ENCODE assay signal across 8 mouse cellular contexts in genomic region chr5:122131076-122132051, GRCm38 (mm10). TPM values are rescaled to one million over a fixed set of nuclear protein-coding genes. Genes with fewer than 3 reads are reported as not detected.
DNase-seq lines count a peak whose midpoint lies in the region; ATAC-seq and TF ChIP-seq lines count a peak whose summit lies in the region.

No protein-coding gene starts in this region.

- ATAC-seq in forebrain, embryonic 16.5 days: peak; percentile 75; the same call in 1 of the 2 replicates
- ATAC-seq in lung, embryonic 14.5 days (ENCODE audit: insufficient read depth): peak; percentile 39
- peak; percentile 77 for ATAC-seq in neutrophil, adult 5-6 weeks (ENCODE audit: extremely low read depth, insufficient number of reproducible peaks, low FRiP score, poor library complexity, severe bottlenecking)

- peak overlapping the region; percentile 38 for H3K9ac ChIP-seq in forebrain, embryonic 16.5 days (replicated peaks; ENCODE audit: low read depth, low read length)
- H3K9ac ChIP-seq in lung, embryonic 14.5 days: peak overlapping the region; percentile 24; the same call in 1 of the 2 replicates

- no peaks in the 10 kb centered on the region for H3K36me3 ChIP-seq in forebrain, embryonic 16.5 days (ENCODE audit: control insufficient read depth, insufficient read depth)
- H3K36me3 ChIP-seq in lung, embryonic 14.5 days (ENCODE audit: insufficient read depth): no peaks in the 10 kb centered on the region

- peak overlapping the region; percentile 66 for H3K4me2 ChIP-seq in forebrain, embryonic 16.5 days (ENCODE audit: low read length)
- H3K4me2 ChIP-seq in lung, embryonic 14.5 days: peak overlapping the region; percentile 81

- H3K27ac ChIP-seq in forebrain, embryonic 16.5 days (ENCODE audit: low read length): no peak overlapping the region
- H3K27ac ChIP-seq in layer of hippocampus, adult 2 months: peak overlapping the region; percentile 69
- no peak overlapping the region for H3K27ac ChIP-seq in lung, embryonic 14.5 days (ENCODE audit: low read depth)

- peak overlapping the region; percentile 37 for H3K4me3 ChIP-seq in forebrain, embryonic 16.5 days (replicated peaks; ENCODE audit: low read length)
- peak overlapping the region; percentile 54 for H3K4me3 ChIP-seq in layer of hippocampus, adult 2 months
- peak overlapping the region; percentile 33 for H3K4me3 ChIP-seq in lung, embryonic 14.5 days (ENCODE audit: low read depth, low read length)

- no peaks in the 10 kb centered on the region for H3K9me3 ChIP-seq in forebrain, embryonic 16.5 days (ENCODE audit: control insufficient read depth, low read length)
- no peaks in the 10 kb centered on the region for H3K9me3 ChIP-seq in lung, embryonic 14.5 days (ENCODE audit: low read depth, low read length)

- intact Hi-C loops in heart, postnatal 25 days (cut with DNase I): loop anchor here (1.0 to 5.0 kb wide), 3 partner anchors 45 to 213 kb away; partner anchors contain the start of gene Tctn1

- DNase-seq in ES-CJ7 (ENCODE audit: low read depth, low spot score): peak; percentile 77
- peak; percentile 83 to 91 for DNase-seq in cerebellum, adult 18-20 months
- peak; percentile 66 for DNase-seq in heart, postnatal 25 days (ENCODE audit: low spot score)
- DNase-seq in layer of hippocampus, adult 2 months (ENCODE audit: low spot score in 2 of 2): peak; percentile 83 to 93
- DNase-seq in lung, embryonic 14.5 days: peak; percentile 92
- peak; percentile 85 for DNase-seq in testis, postnatal 14 days (ENCODE audit: low spot score)

- WGBS in forebrain, embryonic 16.5 days: 9% methylated on average over 34 of the region's 34 CpGs
- 10% methylated on average over 34 of the region's 34 CpGs for WGBS in lung, embryonic 14.5 days

- no peaks in the 10 kb centered on the region; the same call in 1 of the 2 replicates for H3K27me3 ChIP-seq in forebrain, embryonic 16.5 days (replicated peaks; ENCODE audit: control insufficient read depth, insufficient read depth, low read length)
- H3K27me3 ChIP-seq in lung, embryonic 14.5 days (ENCODE audit: insufficient read depth, low read length): no peaks in the 10 kb centered on the region

- peaks cover 16% of the 10 kb centered on the region for H3K4me1 ChIP-seq in forebrain, embryonic 16.5 days (replicated peaks; ENCODE audit: control insufficient read depth, insufficient read depth, low read length)
- H3K4me1 ChIP-seq in lung, embryonic 14.5 days (ENCODE audit: insufficient read depth): peaks cover 4% of the 10 kb centered on the region

- TF ChIP-seq CTCF in layer of hippocampus, adult 2 months (conservative IDR thresholded peaks at IDR 0.05): peak; percentile 94
- peak; percentile 93 for TF ChIP-seq CTCF in lung, embryonic 14.5 days (IDR thresholded peaks at IDR 0.05; ENCODE audit: low read depth)

RNA-seq across cellular contexts. Expression of gene Ccdc63, which starts 9.3 kb away (rescaled TPM):
- polyA plus RNA-seq in forebrain, embryonic 16.5 days (2015; fragmentation: Nextera tagmentation; extraction: Ambion mirVana): not detected in 2 replicates
- not detected for total RNA-seq in heart, postnatal 25 days (2021)
- total RNA-seq in layer of hippocampus, adult 2 months (2021): 1 to 10 TPM in 1 of 2 experiments, under 1 TPM in 1; 0.39 to 1.2 TPM
- polyA plus RNA-seq in lung, embryonic 14.5 days (2014; fragmentation: Nextera tagmentation; extraction: Ambion mirVana): 0.33 TPM in 1 of 2 replicates, not detected in the other
- 1.1 and 2.0 TPM in 2 replicates for total RNA-seq in neutrophil, adult 5-6 weeks (2017)

RNA-seq across cellular contexts. Expression of gene Ppp1cc, which starts 26.7 kb away (rescaled TPM):
- 252 and 264 TPM in 2 replicates for polyA plus RNA-seq in forebrain, embryonic 16.5 days (2015; fragmentation: Nextera tagmentation; extraction: Ambion mirVana)
- total RNA-seq in heart, postnatal 25 days (2021): 100 to 1,000 TPM; 113 to 128 TPM
- total RNA-seq in layer of hippocampus, adult 2 months (2021): 100 to 1,000 TPM; 223 to 228 TPM
- 276 and 293 TPM in 2 replicates for polyA plus RNA-seq in lung, embryonic 14.5 days (2014; fragmentation: Nextera tagmentation; extraction: Ambion mirVana)
- 282 and 304 TPM in 2 replicates for total RNA-seq in neutrophil, adult 5-6 weeks (2017)

RNA-seq across cellular contexts. Expression of gene Myl2, which starts 30.6 kb away (rescaled TPM):
- 0.44 and 1.0 TPM in 2 replicates for polyA plus RNA-seq in forebrain, embryonic 16.5 days (2015; fragmentation: Nextera tagmentation; extraction: Ambion mirVana)
- total RNA-seq in heart, postnatal 25 days (2021): over 10,000 TPM; 18,094 to 20,102 TPM
- total RNA-seq in layer of hippocampus, adult 2 months (2021): under 1 TPM in 1 of 2 experiments, not detected in 1; 0.88 TPM
- 0.42 and 2.4 TPM in 2 replicates for polyA plus RNA-seq in lung, embryonic 14.5 days (2014; fragmentation: Nextera tagmentation; extraction: Ambion mirVana)
- total RNA-seq in neutrophil, adult 5-6 weeks (2017): 5.2 and 6.3 TPM in 2 replicates

Comparison
In these comparisons a context has a peak if more than half of its experiments do, and no peak if none do; other contexts are left out.
1. RNA of gene Myl2, which starts 30.6 kb away (total RNA-seq): 18,094 to 20,102 TPM in heart, postnatal 25 days; 5.2 to 6.3 TPM in neutrophil, adult 5-6 weeks and 0.88 TPM in layer of hippocampus, adult 2 months; every median in the first group is over 1,000 times any median in the second.
2. Peak in every context shown above with its lines, with median percentiles within 50 percentile points of each other: DNase-seq, ATAC-seq and H3K4me3 ChIP-seq.